8 mouse cellular contexts compared by ENCODE assay signal in the genomic region with DNA sequence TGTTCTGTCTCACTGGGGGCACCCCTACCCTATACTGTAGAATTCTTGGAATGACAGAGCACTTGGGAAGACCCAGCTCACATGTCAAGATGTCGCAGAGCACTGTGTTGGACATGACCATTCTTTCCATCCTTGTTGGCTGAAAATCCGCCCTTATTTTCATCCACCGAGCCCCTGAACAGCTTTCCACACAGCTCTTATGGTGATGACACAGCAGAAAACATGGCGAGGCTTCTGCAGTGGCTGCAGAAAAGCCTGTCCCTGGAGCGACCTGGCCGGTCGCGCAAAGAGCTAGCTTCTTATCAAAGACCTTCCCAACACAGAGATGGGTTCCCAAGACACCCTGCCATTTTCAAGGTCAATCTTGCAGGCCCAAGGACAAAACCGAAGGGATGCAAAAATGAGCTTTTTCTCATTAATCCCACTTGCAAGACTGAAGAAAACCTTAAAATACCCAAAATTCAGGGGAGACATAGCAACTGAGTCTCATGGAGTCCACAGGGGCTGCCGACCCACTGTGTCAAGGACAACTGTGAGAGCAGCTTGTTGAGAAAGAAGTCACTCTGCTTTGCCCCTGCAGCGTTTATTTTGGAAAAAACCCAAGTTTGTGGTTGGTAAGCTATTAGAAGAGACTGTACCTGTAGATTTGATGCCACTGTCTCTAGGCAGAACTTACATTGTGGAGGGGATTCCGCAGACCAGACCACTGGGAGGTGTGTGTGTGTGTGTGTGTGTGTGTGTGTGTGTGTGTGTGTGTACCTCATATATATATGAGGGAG. TPM values are rescaled to one million over a fixed set of nuclear protein-coding genes. Genes with fewer than 3 reads are reported as not detected.
DNase-seq lines count a peak whose midpoint lies in the region; ATAC-seq and TF ChIP-seq lines count a peak whose summit lies in the region.

No protein-coding gene starts in this region.

- peaks cover 10% of the 10 kb centered on the region for H3K4me1 ChIP-seq in erythroblast, embryonic 14.5 days (ENCODE audit: control insufficient read depth)
- H3K4me1 ChIP-seq in ES-E14 (ENCODE audit: control insufficient read depth in 2 of 2, insufficient read depth in 2 of 2, low read length in 2 of 2, poor library complexity in 1 of 2), result peaks cover 14 to 24% of the 10 kb centered on the region in 2 experiments; a peak in 3 of 4 replicates
- peaks cover 13% of the 10 kb centered on the region for H3K4me1 ChIP-seq in liver, embryonic 15.5 days (replicated peaks)

- no peak overlapping the region for H3K27ac ChIP-seq in ES-E14 (ENCODE audit: insufficient read depth, low read depth, low read length, poor library complexity, severe bottlenecking)
- H3K27ac ChIP-seq in liver, embryonic 15.5 days (replicated peaks), result peak overlapping the region; percentile 71

- peak overlapping the region; percentile 47; the same call in 1 of the 2 replicates for H3K9ac ChIP-seq in ES-E14 (ENCODE audit: insufficient read depth, low read depth, low read length, poor library complexity, severe bottlenecking)
- no peak overlapping the region for H3K9ac ChIP-seq in liver, embryonic 15.5 days

- in situ Hi-C loops in ES-E14 (cut with MboI; ENCODE audit: low sequenced_read_pairs in 2 of 2, unreplicated experiment in 2 of 2), result no loop called here

- DNase-seq in ES-E14 (ENCODE audit: low read depth, low spot score), result no peak
- DNase-seq in embryo, embryonic 9.5 days (ENCODE audit: extremely low spot score), result no peak
- no peak for DNase-seq in cerebellum, postnatal 14 days
- no peak for DNase-seq in layer of hippocampus, postnatal 25 days (ENCODE audit: extremely low spot score in 1 of 2, low spot score in 1 of 2)

- 30% methylated on average over 12 of the region's 12 CpGs for WGBS in liver, embryonic 15.5 days (ENCODE audit: insufficient replicate concordance)

- H3K27me3 ChIP-seq in erythroblast, embryonic 14.5 days (ENCODE audit: control insufficient read depth), result peaks cover 56% of the 10 kb centered on the region
- peaks cover 61% of the 10 kb centered on the region for H3K27me3 ChIP-seq in liver, embryonic 15.5 days

- peak overlapping the region; percentile 67 for H3K4me2 ChIP-seq in liver, embryonic 15.5 days

- no peak for ATAC-seq in erythroblast, adult 5-6 weeks (replicated peaks; ENCODE audit: low FRiP score, poor library complexity, severe bottlenecking)
- peak; percentile 9 to 28; a peak in 2 of 4 replicates for ATAC-seq in hematopoietic stem cell, adult 5-6 weeks (replicated peaks in 1 of 2; ENCODE audit: insufficient read depth in 1 of 2, low FRiP score in 2 of 2, low TSS enrichment in 1 of 2, low read depth in 1 of 2, poor library complexity in 2 of 2, severe bottlenecking in 2 of 2)
- no peak for ATAC-seq in liver, embryonic 15.5 days (ENCODE audit: insufficient read depth)

- no peaks in the 10 kb centered on the region for H3K36me3 ChIP-seq in erythroblast, embryonic 14.5 days (ENCODE audit: control insufficient read depth)
- H3K36me3 ChIP-seq in ES-E14 (ENCODE audit: control insufficient read depth, insufficient read depth, low read length, poor library complexity, severe bottlenecking), result no peaks in the 10 kb centered on the region
- no peaks in the 10 kb centered on the region for H3K36me3 ChIP-seq in liver, embryonic 15.5 days (replicated peaks)

- H3K4me3 ChIP-seq in erythroblast, embryonic 14.5 days (replicated peaks), result peak overlapping the region; percentile 56
- H3K4me3 ChIP-seq in ES-E14 (ENCODE audit: insufficient read depth in 1 of 2, low read depth in 1 of 2, low read length in 2 of 2, poor library complexity in 1 of 2, severe bottlenecking in 1 of 2), result peak overlapping the region; percentile 75 to 98; a peak in 3 of 4 replicates
- peak overlapping the region; percentile 55 for H3K4me3 ChIP-seq in liver, embryonic 15.5 days (replicated peaks)

- H3K9me3 ChIP-seq in erythroblast, embryonic 14.5 days (ENCODE audit: control insufficient read depth, low read length), result no peaks in the 10 kb centered on the region
- no peaks in the 10 kb centered on the region for H3K9me3 ChIP-seq in ES-E14 (ENCODE audit: control insufficient read depth, insufficient read depth, low read depth, low read length)
- no peaks in the 10 kb centered on the region for H3K9me3 ChIP-seq in liver, embryonic 15.5 days (replicated peaks)

TF ChIP-seq in ES-E14, 5 proteins besides CTCF, POLR2A, EP300 and RAD21:
- TF ChIP-seq ZC3H11A (IDR thresholded peaks at IDR 0.05; ENCODE audit: borderline replicate concordance, low read depth, low read length) (no peak), MAFK (IDR thresholded peaks at IDR 0.05; ENCODE audit: insufficient read depth, low read depth, low read length) (peak; percentile 73), ZNF384 (IDR thresholded peaks at IDR 0.05; ENCODE audit: low read depth, low read length) (no peak), CHD2 (IDR thresholded peaks at IDR 0.05; ENCODE audit: low read depth, low read length) (no peak)
TF ChIP-seq in ES-E14: peak in this region for 1.

RNA-seq across cellular contexts. Expression of gene Atp1b1, which starts 1.2 kb away (rescaled TPM):
- not detected in 2 replicates for polyA plus RNA-seq in erythroblast, embryonic 14.5 days (2012)
- 6.5 and 9.4 TPM in 2 replicates for total RNA-seq in erythroblast, adult 5-6 weeks (2015; ENCODE audit: low replicate concordance)
- 1.7 and 2.9 TPM in 2 replicates for total RNA-seq in erythroblast, adult 5-6 weeks (2017; ENCODE audit: low replicate concordance)
- total RNA-seq in ES-E14 (2012; rRNA removed), result 58.3 and 79.1 TPM in 2 replicates
- total RNA-seq in hematopoietic stem cell, adult 5-6 weeks (2017), result 3.1 and 9.5 TPM in 2 replicates
- polyA plus RNA-seq in liver, embryonic 15.5 days (2015; fragmentation: Nextera tagmentation; extraction: Ambion mirVana), result 13.5 and 15.7 TPM in 2 replicates
- 1,000 to 10,000 TPM; 2,052 to 2,072 TPM for total RNA-seq in layer of hippocampus, postnatal 25 days (2021)

Comparison
In these comparisons a context has a peak if more than half of its experiments do, and no peak if none do; other contexts are left out.
1. ATAC-seq: peak in hematopoietic stem cell, adult 5-6 weeks (2 of 2); none in erythroblast, adult 5-6 weeks (single experiment) and liver, embryonic 15.5 days (single experiment).
2. RNA of gene Atp1b1, which starts 1.2 kb away (total RNA-seq): 2,052 to 2,072 TPM in layer of hippocampus, postnatal 25 days; 58.3 to 79.1 TPM in ES-E14, 1.7 to 9.4 TPM in erythroblast, adult 5-6 weeks and 3.1 to 9.5 TPM in hematopoietic stem cell, adult 5-6 weeks; every median in the first group is over 10 times any median in the second.
3. Peak in every context shown above with its lines, with median percentiles within 50 percentile points of each other: H3K4me3 ChIP-seq.